Mouse (Mus musculus) erythroblast, embryonic 14.5 days (primary cell): ENCODE data around the gene Plekhg5. TPM values are rescaled to one million over a fixed set of nuclear protein-coding genes. Genes with fewer than 3 reads are reported as not detected.

Source experiments
- H3K27me3 ChIP-seq: 2 replicates; pipeline ENCODE4 v1.6.1; 2012; ENCODE audit warnings: inconsistent platforms; ENCODE audit not compliant: control insufficient read depth
- H3K36me3 ChIP-seq: 2 replicates; pipeline ENCODE4 v1.6.1; 2012; ENCODE audit warnings: mild to moderate bottlenecking, inconsistent platforms; ENCODE audit not compliant: control insufficient read depth
- H3K4me1 ChIP-seq: 2 replicates; pipeline ENCODE4 v1.6.1; 2012; ENCODE audit warnings: inconsistent platforms; ENCODE audit not compliant: control insufficient read depth
- H3K4me3 ChIP-seq: replicated peaks from 2 replicates; pipeline ENCODE3; 2012; ENCODE audit warnings: moderate library complexity, mild to moderate bottlenecking, inconsistent platforms
- H3K9me3 ChIP-seq: 2 replicates; pipeline ENCODE4 v1.6.1; 2012; ENCODE audit warnings: low read length, inconsistent platforms, mixed read lengths; ENCODE audit not compliant: control insufficient read depth
- GATA1 ChIP-seq: IDR thresholded peaks from 2 replicates; pipeline ENCODE4 v1.6.1; 2012; ENCODE audit warnings: low read length, inconsistent platforms, mixed read lengths
- TAL1 ChIP-seq: IDR thresholded peaks from 3 replicates; pipeline ENCODE4 v1.6.1; 2012; ENCODE audit warnings: low read length, inconsistent platforms, mixed read lengths
- polyA plus RNA-seq: library from polyadenylated mRNA; stranded (reverse); fragments of >175 nt; gene quantifications from 2 replicates; pipeline ENCODE4 v1.2.3, GENCODE M21; 2012

Gene Plekhg5
- polyA plus RNA-seq, 1 experiment, result 10.0 TPM

DNA sequence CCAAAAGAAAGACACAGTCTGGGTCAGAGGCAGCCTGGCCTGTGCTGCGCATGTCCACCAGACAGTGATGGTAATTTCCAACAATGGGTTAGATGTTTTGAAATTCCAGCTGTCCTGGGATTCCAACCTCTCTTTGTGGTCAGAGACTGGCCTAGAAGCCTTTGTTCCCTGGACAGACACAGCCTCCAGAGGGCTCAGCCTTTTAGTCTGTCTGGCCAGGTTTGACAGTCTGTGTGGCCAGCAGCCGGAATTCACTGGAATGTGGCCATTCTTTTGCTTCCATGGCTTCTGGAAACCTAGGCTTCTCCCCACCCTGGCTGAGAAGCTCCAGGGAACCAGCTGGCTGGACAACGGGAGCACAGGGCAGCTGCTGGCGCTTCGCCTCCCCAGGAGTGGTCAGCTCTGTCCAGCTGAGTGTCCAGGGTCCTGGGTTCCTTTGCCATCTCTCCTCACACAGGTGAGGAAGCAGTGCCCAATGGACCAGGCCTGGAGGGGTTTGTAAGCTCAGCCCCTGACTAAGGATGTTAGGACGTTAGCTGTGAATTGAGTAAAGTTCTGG, 4.1 kb upstream of the Plekhg5 start:
- no peak for TF ChIP-seq TAL1
- no peaks in the 10 kb centered on the region for H3K36me3 ChIP-seq
- H3K27me3 ChIP-seq, result peaks cover 15% of the 10 kb centered on the region
- H3K4me3 ChIP-seq, result no peak overlapping the region
- peaks cover 18% of the 10 kb centered on the region for H3K4me1 ChIP-seq
- H3K9me3 ChIP-seq, result no peaks in the 10 kb centered on the region

GRCm38 (mm10) chr4:152069245-152069644, 3.1 kb upstream of the Plekhg5 start:
- peaks cover 25% of the 10 kb centered on the region for H3K4me1 ChIP-seq
- H3K4me3 ChIP-seq, result no peak overlapping the region
- peaks cover 19% of the 10 kb centered on the region for H3K27me3 ChIP-seq
- no peaks in the 10 kb centered on the region for H3K9me3 ChIP-seq
- TF ChIP-seq TAL1, result no peak
- TF ChIP-seq GATA1, result no peak
- H3K36me3 ChIP-seq, result no peaks in the 10 kb centered on the region

GRCm38 (mm10) chr4:152070494-152071396, 1.6 kb upstream of the Plekhg5 start:
- TF ChIP-seq GATA1 (no peak), TAL1 (no peak)
- no peaks in the 10 kb centered on the region for H3K36me3 ChIP-seq
- H3K4me1 ChIP-seq, result peaks cover 25% of the 10 kb centered on the region
- H3K9me3 ChIP-seq, result peaks cover 4% of the 10 kb centered on the region; the same call in 1 of the 2 replicates
- peaks cover 19% of the 10 kb centered on the region for H3K27me3 ChIP-seq
- no peak overlapping the region for H3K4me3 ChIP-seq

- TF ChIP-seq GATA1 (no peak), TAL1 (no peak)
- Histone ChIP-seq H3K36me3 (no peaks in the 10 kb centered on the region), H3K27me3 (peaks cover 22% of the 10 kb centered on the region), H3K4me3 (no peak overlapping the region), H3K4me1 (peaks cover 19% of the 10 kb centered on the region), H3K9me3 (peaks cover 4% of the 10 kb centered on the region; the same call in 1 of the 2 replicates)
Measured at GRCm38 (mm10) chr4:152072655-152073054, 357 bp downstream of the Plekhg5 start.

DNA sequence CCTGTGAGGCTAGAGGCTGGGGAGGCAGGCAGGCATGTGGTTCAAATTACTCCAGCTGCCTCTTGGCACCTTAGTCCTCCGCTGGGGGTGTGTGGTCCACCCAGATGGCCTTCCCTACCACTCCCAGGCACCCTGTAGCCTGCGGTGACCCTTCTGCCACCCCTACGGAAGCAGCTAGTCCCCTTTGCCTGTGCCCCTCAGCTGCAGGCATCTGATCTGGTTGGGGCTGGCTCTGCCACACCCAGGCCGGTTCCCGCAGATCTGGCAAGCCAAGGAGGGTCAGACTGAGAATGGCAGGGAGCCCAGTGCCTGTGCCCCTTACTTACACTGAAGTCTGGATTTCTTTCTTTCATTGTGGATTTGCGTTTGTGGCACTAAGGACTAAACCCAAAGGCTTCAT, 1.4 kb downstream of the Plekhg5 start:
- TF ChIP-seq TAL1, result no peak
- TF ChIP-seq GATA1, result no peak
- H3K9me3 ChIP-seq, result peaks cover 4% of the 10 kb centered on the region; the same call in 1 of the 2 replicates
- H3K4me3 ChIP-seq, result no peak overlapping the region
- peaks cover 25% of the 10 kb centered on the region for H3K4me1 ChIP-seq
- H3K27me3 ChIP-seq, result peaks cover 22% of the 10 kb centered on the region
- no peaks in the 10 kb centered on the region for H3K36me3 ChIP-seq

DNA sequence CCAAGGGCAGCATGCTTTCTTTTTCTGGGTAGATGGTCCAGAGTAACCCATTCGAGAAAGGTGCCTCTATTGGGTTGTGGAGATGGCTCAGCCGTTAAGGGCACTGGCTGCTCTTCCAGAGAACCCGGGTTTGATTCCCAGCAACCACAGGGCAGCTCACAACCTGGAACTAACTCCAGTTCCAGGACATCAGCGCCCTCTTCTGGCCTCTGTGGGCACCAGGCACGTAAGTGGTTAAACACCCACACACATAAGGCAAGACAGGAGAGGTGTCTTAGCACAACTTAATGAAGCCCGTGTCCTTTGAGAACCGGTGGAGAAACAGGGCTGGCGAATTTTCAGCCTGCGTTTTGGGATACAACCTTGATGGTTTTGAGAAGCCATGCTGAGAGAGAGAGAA, 2.2 kb downstream of the Plekhg5 start:
- peaks cover 22% of the 10 kb centered on the region for H3K27me3 ChIP-seq
- H3K9me3 ChIP-seq, result peaks cover 4% of the 10 kb centered on the region; the same call in 1 of the 2 replicates

GRCm38 (mm10) chr4:152077191-152077590, 4.9 kb downstream of the Plekhg5 start:
- TF ChIP-seq GATA1, result no peak
- TF ChIP-seq TAL1, result no peak
- H3K27me3 ChIP-seq, result peaks cover 14% of the 10 kb centered on the region
- H3K4me3 ChIP-seq, result no peak overlapping the region
- no peaks in the 10 kb centered on the region for H3K36me3 ChIP-seq
- peaks cover 22% of the 10 kb centered on the region for H3K4me1 ChIP-seq
- peaks cover 4% of the 10 kb centered on the region; the same call in 1 of the 2 replicates for H3K9me3 ChIP-seq

More for the DNA sequence above, 2.2 kb downstream of the Plekhg5 start:
- Histone ChIP-seq H3K36me3 (no peaks in the 10 kb centered on the region), H3K4me1 (peaks cover 25% of the 10 kb centered on the region), H3K4me3 (no peak overlapping the region)
- TF ChIP-seq TAL1 (no peak), GATA1 (no peak)

- Histone ChIP-seq H3K9me3 (peaks cover 4% of the 10 kb centered on the region; the same call in 1 of the 2 replicates), H3K4me1 (peaks cover 16% of the 10 kb centered on the region), H3K36me3 (no peaks in the 10 kb centered on the region), H3K4me3 (no peak overlapping the region), H3K27me3 (peaks cover 8% of the 10 kb centered on the region)
- TF ChIP-seq GATA1 (no peak), TAL1 (no peak)
Measured at GRCm38 (mm10) chr4:152078105-152078530, 5.8 kb downstream of the Plekhg5 start.

GRCm38 (mm10) chr4:152079261-152079660, 7.0 kb downstream of the Plekhg5 start:
- H3K9me3 ChIP-seq, result peaks cover 4% of the 10 kb centered on the region; the same call in 1 of the 2 replicates
- no peak for TF ChIP-seq TAL1

More at GRCm38 (mm10) chr4:152079261-152079660, 7.0 kb downstream of the Plekhg5 start:
- Histone ChIP-seq H3K27me3 (peaks cover 7% of the 10 kb centered on the region), H3K4me1 (peaks cover 11% of the 10 kb centered on the region), H3K36me3 (no peaks in the 10 kb centered on the region), H3K4me3 (no peak overlapping the region)
